Mouse (Mus musculus) brain, adult 2 months (tissue): ENCODE data around the gene Stfa2l1.
A peak's percentile ranks its signal among the peaks of the same experiment; 100 is the strongest.
"Not testable (repeated sequence)": the region's sequence is repeated elsewhere in the genome, so short reads cannot be mapped to it uniquely, and the experiment has no call there.

Experiments
- DNase-seq: peaks from one replicate; pipeline ENCODE4 v3.0.0; 2011; ENCODE audit warnings: low read depth, low spot score

The Stfa2l1 gene

DNA sequence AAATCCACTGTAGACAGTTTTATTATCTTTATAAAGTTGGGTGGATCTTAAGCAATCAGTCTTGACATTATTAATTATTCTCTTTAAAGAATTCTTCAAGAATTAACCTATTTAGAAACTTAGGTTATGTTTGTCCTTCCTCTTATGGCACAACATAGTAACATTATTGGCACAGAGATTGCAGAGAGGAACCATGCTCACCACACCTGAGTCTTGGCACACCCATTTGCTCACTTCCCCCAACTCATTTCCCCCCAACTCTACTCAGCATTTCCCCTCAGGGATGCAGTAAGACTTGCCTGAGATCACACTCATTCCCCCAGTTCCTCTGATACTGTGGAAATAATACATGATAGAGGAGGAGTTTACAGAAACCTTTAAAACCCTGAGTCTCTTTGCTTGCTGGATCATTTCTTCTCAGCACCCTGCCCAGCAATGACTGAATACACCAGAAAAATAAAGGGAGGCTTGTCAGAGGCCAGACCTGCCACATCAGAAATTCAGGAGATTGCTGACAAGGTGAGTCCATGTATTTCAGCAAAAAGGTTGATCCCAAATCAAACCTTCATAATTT lies at the start of gene Stfa2l1:
Stfa2l1 (plus strand) TSS at position 410 of the 574 bp plus-strand sequence.
- no peak for DNase-seq

DNA sequence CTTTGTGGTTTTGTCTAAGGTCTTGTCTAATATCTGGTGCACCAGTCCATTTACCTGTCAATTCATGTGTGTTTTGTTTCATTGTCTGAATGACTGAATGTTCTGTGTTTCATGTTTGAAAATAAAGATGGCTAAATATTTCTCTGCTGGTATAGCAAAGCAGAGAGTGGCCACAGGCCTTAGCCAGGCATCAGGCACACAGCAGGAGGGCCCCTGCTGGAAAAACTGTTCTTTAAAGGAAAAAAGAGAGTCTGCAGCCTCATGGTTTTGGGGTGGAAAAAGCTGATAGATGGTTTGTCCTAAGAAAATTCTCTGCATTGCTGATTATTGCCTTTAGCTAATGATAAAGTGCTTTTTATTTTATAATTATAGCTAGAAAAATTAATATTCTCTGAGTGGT lies 45.1 kb upstream of the Stfa2l1 start:
- DNase-seq, result peak; percentile 16

DNA sequence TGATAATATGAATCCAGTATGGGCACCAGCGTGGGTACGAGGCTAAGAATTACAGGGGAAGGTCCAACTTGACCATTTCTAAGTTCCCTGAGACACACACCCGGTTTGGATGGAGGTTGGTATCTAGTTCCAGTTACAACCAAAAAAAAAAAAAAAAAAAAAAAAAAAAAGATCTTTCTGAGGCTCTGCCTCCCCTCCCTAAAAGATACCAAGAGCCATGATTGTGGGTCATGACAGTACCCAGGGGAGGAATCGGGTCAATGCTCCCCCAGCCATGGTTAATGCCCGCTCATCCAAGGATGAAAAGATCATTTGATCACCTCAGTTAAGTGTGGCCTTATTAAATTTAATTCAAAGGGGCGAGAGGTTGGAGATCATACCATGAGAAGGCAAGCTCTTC lies 40.9 kb upstream of the Stfa2l1 start:
- DNase-seq, result not testable (repeated sequence)

DNA sequence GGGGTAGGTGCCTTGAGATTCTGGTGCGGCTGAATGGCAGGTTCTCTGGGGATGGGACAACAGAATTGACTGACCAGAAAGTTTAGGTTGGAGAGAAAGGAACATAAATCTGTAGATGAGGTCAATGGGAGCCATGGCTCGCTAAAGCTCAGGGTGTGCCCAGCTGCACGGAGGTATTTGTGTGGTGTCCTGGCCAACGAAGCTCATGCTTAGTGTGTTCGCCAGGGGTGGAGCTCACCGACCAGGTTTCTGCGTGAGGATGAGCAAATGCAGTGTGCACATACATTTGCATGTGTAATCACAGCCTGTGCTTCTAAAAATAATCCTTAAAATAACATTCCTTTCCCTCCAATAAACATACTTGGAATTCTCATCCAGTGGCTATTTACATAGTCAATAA lies 28.5 kb upstream of the Stfa2l1 start:
- no peak for DNase-seq

DNA sequence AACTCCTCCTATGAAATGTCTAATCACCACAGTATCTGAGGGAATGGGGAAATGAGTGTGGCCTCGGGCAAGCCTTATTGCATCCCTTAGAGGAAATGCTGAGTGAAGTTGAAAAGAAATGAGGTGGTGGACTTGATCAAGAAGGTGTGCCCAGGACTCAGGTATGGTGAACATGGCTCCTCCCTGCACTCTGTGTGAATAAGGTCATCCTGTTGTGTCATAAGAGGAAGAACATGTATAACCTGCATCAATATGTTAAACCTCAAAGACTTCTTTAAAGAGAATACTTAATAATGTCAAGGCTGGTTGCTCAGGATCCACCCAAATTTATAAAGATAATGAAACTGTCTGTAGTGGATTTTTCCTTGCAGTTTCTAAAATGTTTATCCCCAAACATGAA lies 25.5 kb upstream of the Stfa2l1 start, which contains the start of gene Csta1:
Csta1 (minus strand) TSS at position 101 of the 400 bp plus-strand sequence.
- DNase-seq, result no peak

DNA sequence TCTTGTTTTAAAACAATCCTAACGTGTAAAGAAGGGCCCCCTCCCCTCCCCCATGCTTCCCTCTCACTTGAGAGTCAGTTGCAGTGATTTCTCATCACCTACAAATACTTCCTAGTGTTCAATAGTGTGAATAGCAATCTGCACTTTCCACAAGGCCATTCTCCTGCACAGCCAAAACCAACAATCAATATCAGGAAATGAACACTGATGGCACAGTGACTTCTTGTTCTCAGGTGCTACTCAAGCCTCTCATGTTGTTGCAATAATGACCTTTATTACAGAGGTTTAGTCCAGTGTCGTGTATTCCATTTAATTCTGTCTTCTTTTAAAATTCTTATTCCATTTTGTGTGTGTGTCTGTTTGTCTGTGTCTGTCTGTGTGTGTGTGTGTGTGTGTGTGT lies 18.4 kb upstream of the Stfa2l1 start:
- no peak for DNase-seq

DNA sequence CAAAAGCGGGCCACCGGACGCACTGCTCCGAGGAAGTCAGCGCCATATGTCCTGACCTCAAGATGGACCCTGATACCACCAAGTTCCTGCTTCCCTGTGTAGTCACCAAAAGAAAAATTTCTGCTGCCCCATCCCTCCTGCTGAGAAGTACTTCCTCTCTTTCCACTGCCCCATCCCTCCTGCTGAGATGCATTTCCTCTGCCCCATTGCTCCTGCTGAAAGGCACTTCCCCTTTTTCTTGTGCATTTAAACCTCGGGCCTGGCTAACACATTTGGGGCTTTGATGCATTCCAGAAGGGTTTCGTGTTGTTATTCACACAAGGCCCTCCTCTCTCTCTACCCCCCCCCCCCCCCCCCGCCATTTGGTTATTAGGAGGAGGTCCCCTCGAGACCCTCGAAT lies 11.2 kb downstream of the Stfa2l1 start:
- DNase-seq, result not testable (repeated sequence)

DNA sequence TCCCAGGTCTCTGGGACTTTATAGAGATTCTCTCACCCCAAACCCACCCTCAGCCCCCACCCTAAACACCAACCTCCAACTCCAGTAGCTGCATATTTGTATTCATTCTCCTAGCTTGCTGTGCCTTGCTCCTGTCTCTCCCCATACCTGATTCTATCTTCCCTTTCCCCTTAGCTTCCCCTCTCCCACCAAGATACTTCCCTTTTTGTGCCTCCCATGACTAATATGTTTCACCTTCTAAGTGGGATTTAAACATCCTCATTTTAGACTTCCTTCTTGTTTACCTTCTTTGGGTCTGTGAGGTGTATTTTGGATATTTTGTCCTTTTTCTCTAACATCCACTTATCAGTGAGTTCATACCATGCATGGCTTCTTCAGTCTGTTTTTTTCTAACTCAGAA lies 19.5 kb downstream of the Stfa2l1 start:
- DNase-seq, result no peak

DNA sequence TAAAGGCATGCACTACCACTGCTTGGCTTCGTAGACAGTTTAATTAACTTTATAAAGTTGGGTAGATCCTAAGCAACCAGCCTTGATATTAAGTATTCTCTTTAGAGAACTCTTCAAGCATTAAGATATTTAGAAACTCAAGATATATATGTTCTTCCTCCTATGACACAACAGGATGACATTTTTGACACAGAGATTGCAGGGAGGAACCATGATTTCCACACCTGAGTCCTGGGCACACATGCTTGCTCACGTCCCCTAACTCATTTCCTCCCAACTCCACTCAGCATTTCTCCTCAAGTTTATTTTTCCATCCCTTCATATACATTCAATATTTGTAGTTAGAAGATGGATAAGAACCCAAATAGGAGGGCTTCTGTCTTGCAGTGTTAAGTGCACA lies 23.3 kb downstream of the Stfa2l1 start:
- no peak for DNase-seq

DNA sequence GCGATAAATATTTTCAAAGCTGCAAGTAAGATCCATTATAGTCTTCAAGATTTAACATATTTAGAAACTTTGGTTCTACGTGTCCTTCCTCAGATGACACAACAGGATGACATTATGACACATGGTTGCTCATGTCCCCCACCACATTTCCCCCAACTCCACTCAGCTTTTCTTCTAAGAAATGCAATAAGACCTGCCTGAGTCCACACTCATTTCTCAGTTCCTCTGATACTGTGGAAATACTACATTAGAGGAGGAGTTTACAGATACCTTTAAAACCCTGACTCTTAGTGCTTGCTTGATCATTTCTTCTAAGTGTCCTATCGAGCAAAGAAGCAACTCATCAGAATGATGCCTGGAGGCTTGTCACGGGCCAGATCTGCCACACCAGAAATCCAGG lies 27.3 kb downstream of the Stfa2l1 start, which contains the start of gene Gm5483:
Gm5483 (plus strand) TSS at position 301 of the 400 bp plus-strand sequence.
- DNase-seq, result not testable (repeated sequence)

DNA sequence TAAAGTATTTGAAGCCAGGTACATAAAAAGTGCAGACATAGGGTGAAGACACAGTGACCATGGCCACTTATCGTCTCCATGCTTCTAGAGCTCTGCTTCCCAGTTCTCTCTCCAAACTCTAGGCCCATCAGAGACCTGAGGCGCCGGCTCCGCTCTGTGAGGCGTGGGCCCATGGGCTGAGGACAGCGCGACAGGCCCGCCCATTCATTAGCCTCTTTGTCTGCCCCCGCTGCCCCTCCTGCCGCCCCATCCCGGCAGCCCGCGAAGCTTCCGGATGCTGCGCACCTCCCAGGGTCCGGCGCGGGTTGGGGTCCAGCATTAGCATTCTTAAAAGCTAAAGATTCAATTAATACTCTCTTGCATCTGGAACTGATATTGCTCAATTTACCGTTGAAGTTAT lies 42.6 kb downstream of the Stfa2l1 start:
- DNase-seq, result no peak

DNA sequence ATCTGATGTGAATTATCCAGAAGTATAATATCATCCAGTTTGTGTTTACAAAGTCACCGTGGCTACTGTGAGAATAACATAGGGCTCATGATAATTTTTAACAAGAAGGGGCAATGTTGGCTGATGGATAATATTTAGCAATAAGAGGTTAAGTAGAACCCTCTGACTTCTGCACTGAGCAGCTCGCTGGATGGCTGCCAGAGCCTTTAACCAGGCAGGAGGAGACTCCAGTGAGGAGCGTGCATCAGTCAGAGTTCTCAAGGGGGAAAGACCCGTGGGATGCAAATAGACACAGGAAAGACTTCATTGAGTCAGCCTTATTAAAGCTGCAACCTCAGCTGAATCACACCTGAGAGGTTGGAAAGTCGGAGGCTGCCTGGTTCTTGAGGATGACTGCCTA lies 47.2 kb downstream of the Stfa2l1 start:
- peak; percentile 6 for DNase-seq

DNA sequence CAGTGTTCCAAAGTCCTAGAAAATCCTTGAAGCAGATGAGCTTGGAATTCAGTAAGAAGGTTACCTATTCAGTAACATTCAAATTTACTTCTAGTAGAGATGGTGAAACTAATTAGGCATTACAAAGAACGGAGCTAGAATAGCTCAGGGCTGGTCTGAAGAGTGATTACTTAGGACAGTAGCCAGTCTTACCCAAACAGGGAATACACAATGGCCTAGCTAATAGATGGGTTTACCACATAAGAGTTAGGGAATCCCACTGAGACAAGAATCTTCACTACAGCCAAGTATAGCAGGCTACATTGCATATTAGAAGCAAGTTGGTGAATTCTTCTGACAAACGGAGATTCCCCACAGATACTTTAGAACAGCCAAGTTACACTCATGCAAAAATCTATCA lies 49.1 kb downstream of the Stfa2l1 start:
- DNase-seq, result not testable (repeated sequence)

DNA sequence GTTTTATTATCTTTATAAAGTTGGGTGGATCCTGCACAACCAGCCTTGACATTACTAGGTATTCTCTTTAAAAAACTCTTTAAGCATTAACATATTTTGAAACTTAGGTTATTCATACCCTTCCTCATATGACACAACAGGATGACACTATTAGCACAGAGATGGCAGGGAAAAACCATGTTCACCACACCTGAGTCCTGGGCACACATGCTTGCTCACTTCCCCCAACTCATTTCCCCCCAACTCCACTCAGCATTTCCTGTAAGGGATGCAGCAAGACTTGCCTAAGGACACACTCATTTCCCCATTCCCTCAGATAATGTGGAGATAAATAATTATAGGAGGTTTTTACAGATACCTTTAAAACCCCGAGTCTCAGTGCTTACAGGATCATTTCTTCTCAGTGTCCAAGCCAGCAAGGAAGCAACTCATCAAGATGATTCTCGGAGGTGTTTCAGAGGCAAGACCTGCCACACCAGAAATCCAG lies 53.4 kb downstream of the Stfa2l1 start, which contains the start of gene Gm5416:
Gm5416 (plus strand) TSS at position 437 of the 487 bp plus-strand sequence.
- no peak for DNase-seq
